Mouse (Mus musculus): Measurements from ENCODE around the gene Akap13.

Akap13 gene

DNA sequence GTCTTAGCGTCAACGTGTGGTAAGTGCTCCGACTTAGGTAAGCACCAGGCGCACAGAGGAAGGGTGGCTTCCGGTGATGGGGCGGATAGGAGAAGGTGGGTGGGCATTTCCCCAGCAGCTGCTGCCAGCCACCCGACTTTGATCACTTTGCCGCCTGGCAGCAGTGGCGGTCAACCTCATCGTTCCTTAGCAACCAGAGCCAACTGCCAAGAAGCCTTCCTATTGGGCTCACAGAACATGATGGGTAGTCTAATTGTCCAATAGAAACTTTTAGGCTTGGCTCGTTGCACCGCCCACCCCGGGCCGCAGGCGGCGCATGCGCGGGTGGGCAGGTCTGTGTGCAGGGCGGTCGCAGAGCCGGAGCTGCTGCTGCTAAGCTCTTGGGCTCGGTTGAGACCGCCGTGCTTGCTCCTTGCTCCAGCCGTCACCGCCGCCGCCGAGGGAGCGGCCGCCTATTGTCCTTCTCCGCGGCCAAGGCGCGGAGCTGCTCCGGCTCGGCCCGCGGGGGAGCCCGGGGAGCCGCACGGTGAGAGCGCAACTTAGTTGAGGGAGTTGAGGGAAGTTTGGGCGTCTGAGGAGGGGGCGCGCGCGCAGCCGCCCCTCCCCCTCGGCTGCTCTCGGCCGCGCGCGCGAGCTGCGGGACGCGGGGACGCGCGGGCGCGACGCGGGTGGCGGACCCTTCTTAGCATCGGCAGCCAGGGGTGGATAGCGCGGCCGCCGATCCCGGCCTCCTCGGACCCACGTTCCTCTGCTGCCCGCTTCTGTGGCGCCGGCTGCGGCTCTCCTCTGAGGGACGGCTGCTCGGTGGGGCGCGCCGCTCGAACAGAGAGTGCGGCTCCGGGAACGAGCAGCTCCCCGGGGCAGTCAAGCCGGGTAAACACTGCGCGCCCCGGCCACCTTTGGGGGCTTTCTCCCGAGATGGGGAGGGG is at the start of gene Akap13:
Gene Akap13 (plus strand): TSS at position 312 of the 929 bp plus-strand sequence.
- peak; percentile 83 for DNase-seq (ENCODE audit: low spot score)

DNA sequence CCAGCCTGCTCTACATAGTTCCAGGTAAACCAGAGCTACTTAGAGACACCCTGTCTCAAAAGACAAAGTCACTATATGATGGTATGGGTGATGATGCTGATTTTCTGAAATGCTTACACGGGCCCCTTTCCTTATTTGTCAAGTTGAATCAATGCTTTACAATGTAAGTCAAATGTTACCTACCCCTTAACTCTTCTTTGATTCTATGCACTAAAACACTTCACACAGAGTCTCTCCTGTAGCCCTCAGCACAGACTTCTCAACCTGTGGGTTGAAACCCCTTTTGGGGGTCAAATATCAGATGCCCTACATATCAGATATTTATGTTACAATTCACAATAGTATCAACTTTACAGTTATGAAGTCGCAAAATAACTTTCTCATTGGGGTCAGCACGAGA is 44.7 kb upstream of the Akap13 start:
- no peak for DNase-seq (ENCODE audit: low spot score)

DNA sequence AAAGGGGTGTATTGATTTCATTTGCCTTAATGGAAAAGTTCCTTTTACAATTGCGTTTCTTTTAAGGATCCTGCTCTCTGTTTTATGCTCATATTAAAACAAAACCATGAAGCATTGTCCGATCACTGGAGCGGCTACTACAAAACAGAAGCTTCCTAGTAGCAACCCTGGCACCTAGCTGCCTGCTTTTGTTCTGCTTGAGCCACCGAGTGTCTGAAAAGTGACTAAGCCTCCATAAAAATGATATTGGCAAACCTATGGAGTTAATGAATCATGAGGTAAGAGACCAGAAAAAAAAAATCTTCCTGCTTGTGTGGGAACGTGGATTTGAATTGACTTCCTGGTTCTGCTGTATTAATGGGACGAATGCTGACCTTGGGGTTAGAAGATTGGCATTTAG is 44.1 kb upstream of the Akap13 start:
- DNase-seq (ENCODE audit: low spot score) = no peak

DNA sequence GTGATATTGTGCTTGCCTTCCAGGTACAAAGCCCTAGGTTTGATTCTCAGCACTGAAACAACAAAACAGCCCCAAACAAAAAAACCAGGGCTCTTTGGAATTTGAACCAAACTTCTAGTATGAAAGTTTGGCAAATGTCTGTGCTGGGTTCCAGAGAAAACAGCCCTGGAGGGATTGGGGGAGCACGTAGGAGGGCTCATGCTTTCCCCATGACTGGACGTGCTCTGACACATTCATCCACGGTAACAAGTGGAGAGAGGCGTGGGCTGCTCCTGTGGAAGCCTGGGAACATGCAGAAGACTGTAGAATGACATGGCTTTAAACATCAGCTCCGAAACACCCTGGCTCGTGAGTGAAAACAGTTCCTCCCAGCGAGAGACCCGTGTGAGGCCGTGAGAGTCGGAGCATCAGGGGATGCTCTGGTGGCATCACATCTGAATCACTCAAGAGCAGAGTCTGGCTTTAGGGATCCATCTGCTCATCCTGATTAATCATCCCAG is 43.3 kb upstream of the Akap13 start:
- DNase-seq (ENCODE audit: low spot score) = no peak

DNA sequence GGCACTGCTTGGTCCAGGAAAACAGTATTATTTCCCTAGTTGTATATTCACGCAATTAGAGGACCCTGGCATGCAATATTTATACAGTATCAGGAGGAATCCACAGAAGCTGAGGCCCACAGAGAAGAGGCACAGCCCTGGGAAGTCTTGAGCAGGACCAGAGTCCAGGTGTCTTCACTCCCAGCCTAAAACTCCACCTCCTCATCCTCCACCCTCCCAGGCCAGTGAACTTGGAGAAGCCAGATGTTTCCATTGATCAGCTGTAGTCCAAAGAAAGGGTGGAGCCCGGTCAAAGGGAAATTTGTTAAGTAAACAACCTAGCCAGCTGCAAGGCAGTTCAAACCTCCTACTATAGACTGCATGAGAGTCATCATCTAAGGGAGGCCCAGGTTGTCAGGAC is 42.8 kb upstream of the Akap13 start:
- DNase-seq (ENCODE audit: low spot score) = no peak

DNA sequence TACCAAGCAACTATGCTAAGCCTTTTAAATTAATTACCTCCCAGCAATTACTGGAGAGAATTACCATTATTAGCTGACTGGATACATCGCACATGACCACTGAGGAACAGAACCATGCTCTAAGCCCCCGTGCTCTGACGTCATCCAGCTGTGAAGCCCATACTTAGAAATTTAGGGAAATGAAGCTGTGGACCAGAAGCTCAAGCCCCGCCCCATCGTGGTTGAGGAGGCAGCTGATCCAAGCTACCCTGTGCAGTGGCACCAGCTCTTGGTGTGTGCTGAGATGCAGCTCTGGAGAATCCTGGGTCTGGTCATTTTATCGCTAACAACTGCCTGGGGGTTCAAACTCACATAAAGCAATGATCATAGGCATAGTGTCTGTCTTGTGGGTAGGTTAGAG is 41.4 kb upstream of the Akap13 start:
- no peak for DNase-seq (ENCODE audit: low spot score)

DNA sequence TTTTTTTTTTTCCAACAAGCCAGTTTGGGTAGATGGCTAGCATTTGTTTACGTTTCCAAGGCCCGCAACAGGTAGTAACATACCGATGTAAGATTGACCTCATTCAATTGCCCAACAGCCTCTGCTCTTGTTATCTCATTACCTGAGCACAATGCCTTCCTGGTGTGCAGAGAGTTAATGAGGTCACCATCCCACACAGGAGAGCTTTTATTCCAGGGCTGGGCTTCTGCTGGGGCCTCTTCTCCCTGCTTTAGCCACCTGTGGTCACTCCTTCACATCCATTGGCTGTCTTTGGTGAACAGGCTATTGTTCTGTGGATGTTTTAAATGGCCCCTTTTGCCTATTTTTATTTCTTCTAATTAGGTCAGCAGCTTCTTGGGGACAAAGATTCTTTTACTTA is 41.0 kb upstream of the Akap13 start:
- DNase-seq (ENCODE audit: low spot score) = no peak

DNA sequence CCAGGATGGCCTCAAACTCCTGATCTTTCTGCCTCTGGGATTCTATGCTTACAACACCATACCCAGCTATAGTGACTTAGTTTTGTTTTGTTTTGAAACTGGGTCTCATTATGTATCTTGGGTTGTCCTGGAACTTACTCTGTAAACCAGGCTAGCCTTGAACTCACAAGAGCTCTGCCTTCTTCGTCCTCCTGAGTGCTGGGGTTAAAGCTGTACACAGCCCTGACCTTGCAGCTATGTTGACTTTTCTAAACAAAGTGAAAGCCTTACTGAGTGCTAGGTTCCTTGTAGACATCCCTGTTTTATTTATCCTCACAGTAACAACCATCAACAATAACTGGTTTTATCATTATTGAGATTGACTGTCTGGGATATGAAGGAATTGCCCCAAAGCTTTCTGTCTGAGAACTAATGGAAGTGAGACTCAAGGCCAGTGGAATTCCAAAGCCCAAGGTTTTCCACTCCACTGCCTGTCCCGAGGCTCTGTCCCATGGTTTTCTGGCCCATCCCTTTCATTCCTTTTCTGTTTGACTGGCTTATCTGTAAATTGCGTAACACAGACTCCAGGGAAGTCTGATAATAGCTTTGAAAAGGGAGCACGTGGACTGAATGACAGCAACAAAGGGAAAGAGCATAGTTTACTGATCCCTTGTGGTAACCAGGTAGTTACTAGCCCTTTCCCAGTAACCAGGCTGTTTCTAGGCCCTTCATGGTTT is 40.0 kb upstream of the Akap13 start:
- DNase-seq (ENCODE audit: low spot score) = no peak

DNA sequence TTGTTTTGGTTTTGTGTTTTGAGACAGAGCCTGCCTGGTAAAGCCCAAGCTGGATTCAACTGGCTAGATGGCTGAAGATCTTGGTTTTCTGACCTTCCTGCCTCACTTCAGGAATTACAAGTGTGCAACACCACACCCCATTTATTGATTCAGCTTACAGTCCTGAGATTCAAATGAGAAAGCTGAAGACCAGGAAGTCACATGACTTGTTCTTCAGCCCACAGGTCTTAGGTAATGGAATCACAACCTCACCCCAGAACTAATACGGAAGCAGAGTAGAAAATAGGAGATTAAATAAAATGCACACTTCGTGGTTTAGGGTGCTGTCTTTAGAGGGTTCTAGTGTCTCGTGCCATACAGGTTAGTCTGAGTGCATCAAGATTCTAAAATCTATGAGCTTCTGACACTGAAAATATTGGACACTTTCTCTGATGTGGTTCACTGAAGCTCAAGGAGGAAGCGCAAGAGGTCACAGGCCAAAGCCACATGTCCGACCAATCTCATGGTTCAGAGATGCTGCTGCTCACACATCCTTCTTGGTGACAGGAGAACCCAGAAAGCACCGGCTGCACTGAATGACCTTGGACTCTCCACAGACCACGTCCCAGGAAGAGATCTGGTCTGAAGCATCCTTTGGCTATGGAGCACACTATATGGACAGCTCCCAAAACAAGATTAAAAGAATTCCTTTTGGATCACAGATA is 39.3 kb upstream of the Akap13 start:
- no peak for DNase-seq (ENCODE audit: low spot score)

DNA sequence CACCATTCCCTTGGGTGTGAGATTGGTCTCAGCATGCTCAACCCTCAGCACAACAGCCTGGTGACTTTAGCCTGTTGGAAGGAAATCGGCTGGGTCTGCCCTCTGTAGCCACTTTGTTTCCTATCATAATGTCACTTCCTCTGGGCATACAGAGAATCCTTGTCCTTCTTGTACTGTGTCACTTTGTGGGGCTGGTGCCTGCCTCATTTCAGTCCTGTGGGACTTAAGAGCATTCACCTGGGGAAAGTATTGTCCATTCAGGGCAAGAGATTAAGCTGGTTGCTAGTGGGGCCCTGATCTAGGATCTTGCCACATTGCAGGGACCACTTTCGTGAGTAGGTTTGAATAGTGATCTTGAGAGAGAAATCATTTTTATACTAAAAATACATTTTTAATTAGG is 34.4 kb upstream of the Akap13 start:
- no peak for DNase-seq (ENCODE audit: low spot score)

DNA sequence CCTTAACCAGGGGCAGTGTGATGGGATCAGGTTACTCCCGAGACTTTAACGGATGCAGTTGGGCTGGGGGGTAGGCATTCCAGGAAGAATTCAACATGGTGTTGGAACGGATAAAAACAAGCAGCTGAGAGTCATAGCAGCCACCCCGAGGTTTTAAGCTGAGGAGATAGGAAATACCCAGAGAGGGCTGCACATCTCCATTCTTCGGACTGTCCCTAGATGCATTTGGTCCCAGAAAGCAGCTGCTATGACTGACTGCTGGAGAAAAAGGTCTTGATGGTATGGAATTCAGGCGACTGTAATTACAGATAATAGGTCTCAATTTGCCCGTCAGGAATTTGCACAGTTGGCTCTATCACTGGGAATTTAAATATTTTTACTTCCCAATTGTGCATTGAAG is 31.2 kb upstream of the Akap13 start:
- DNase-seq (ENCODE audit: low spot score) = no peak

DNA sequence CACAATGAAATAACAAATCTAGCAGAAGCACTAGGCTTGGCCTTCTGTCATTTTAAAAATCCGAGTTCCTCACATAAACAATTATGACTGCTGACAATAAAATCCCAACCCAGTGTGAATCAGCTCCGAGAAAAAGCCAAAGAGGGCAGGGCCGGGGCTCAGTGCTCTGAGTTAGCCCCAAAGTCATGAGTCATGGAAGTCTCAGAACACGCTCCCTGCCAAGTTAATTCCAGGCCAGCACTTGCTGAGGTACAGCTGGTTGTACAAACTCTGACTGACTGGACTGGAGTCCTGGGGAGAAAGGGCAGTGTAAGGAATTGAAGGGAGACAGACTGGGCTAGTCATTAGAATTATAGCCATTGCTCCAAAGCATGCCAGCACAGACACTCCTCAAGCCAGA is 28.0 kb upstream of the Akap13 start:
- DNase-seq (ENCODE audit: low spot score) = peak; percentile 32

DNA sequence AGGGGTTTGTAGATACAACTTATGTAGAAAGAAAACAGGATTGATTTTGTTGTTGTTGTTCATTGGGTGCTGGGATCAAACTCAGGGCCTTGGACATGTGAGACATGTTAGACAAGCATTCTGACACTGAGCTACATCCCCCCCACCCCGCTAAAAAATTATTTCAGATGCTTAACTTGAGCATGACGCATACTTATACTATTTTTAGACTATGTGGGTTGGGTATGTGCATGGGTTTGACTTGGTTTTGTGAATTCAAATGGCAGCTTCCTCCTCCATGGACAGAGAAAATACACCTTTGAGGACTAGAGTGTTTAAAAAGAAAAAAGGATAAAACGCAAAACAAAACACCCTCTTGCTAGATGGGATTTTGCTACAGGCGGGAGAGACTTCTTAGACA is 26.4 kb upstream of the Akap13 start:
- no peak for DNase-seq (ENCODE audit: low spot score)

DNA sequence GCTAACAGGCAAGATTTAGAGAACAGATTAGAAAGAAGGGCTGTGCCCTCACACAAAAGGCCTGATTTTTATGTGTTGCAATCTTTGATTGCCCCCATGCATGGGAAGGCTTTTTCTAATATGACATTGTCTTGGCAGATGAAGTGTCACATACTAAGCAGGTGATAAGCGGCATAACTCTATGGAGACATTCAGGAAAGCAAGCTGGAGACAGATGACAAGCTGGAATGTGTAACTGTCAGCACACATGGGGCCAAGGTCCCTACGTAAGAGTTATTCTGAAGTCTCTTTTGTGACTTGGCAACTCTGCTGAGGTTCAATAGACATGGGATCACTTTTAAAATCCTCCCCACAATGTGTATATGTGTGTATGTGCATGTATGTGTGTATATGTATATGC is 24.8 kb upstream of the Akap13 start:
- DNase-seq (ENCODE audit: low spot score) = no peak

DNA sequence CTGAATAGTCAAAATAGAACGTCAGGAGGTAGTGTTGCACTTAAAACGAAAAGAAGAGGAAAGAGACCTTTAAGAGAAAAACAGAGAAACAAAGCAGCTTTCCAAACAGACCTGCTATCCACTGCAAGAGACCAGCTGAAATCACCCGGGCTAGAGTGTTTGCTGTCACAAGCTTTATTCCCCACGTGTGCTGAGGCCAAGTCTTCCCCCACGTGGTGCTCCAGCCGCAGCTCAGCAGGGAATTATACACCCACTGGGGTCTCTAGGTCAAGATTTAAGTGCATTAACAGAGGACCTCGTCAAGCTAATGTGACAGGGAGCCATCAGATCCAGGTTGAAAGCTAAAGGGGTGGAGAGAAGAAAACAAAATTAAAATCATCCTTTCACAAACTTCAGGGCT is 24.3 kb upstream of the Akap13 start:
- no peak for DNase-seq (ENCODE audit: low spot score)

DNA sequence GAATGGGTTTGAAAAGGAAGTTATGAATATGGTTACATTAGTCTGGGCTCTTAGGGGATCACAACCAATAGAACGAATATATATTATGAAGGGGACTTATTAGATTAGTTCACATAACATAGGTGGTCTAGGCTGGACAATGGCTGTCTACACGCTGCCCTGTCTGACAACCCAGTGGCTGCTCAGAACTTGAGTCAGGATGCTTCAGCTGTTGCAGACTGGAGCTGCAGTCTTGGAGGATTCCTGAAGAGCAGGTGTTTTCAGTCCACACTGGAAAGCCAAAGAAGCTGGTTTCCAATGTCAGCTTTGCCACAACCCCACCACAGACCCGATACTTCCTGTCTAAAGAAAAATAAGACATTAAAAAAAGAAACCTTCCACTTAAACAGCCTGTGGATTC is 23.3 kb upstream of the Akap13 start:
- DNase-seq (ENCODE audit: low spot score) = no peak

DNA sequence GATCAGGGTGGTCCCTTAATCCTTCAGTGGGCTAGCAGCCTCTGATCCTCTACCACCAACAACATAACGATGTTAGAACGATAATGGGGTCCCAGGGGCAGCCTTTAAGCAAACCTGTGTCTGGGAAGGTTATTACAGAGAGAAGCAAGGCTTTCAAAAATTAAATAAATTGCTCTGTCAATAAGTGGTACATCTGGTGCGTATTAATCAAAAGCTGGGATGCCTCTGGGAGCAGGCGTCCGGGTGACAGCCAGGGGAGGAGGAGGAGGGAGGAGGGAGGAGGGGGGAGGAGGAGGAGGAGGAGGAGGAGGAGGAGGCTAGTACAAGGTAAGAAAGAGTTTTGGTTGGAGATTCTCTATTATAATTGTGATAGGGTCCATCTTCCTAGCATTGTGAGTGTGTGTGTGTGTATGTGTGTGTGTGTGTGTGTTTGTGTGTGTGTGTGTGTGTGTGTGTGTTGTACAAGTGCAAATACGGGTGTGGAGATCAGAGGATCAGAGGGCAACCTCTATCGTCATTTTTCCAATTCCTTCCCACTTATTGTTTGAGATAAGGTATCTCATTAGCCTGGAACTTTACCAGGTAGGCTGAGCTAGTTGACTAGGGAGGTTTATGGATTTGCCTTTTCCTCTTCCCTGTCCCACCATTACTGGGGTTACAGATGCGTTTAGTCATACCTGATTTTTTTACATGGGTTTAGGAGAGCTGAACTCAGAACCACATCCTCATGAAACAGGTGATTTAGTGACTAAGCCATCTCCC is 18.7 kb upstream of the Akap13 start:
- no peak for DNase-seq (ENCODE audit: low spot score)

DNA sequence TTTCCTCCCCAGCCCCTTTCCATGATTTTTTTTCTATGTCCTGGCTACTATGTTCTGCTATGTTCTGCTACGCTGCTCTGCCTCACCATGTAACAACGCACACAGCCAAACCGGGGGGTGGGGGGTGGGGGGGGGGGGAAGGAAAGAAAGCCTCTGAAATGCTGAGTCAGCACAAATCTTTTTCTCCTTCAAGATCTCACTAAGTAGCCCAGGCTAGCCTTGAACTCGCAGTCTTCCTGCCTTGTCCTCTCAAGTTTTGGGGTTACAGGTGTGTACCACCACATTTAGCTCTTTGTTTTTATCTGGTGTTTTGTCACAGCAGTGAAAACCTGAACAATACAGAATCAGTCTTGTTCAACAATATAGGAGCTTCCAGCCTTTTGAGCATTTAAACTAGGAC is 15.8 kb upstream of the Akap13 start:
- DNase-seq (ENCODE audit: low spot score) = no peak

DNA sequence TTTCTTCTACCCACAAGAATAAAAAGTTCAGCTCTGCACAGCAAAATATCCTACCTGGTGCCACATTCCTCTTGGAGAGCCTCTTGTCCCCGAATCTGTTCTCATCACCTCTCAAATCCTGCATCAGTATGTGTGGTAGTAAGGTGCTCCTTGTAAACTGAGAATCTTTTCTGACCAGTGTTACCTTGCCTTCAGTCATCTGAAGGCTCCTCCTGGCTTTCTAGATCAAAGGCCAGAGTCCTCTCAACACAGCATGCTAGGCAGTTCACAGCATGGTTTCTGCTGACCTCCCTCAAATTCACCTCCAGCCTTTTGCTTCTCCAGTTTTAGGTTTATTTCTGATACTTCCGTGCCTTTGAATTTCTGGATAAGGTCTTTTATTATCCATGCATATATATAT is 15.1 kb upstream of the Akap13 start:
- DNase-seq (ENCODE audit: low spot score) = no peak

DNA sequence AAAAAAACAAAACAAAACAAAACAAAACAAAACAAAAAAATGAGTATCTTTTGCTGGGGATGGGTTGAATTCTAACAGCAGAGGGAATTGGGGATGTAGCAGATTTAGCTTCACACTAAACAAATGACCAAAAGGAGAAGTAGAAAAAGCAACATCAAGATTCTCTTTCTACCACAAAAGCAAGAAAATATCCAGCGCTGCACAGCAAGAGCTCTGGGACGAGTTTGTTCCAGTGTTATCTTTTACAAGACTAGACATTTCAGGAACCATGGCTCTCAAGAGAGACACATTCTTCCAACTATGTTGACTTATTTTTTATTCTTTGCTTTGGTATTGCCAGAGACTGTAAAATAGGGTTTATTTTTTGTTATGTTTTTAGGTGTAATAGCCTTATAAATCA is 13.4 kb upstream of the Akap13 start:
- DNase-seq (ENCODE audit: low spot score) = no peak

DNA sequence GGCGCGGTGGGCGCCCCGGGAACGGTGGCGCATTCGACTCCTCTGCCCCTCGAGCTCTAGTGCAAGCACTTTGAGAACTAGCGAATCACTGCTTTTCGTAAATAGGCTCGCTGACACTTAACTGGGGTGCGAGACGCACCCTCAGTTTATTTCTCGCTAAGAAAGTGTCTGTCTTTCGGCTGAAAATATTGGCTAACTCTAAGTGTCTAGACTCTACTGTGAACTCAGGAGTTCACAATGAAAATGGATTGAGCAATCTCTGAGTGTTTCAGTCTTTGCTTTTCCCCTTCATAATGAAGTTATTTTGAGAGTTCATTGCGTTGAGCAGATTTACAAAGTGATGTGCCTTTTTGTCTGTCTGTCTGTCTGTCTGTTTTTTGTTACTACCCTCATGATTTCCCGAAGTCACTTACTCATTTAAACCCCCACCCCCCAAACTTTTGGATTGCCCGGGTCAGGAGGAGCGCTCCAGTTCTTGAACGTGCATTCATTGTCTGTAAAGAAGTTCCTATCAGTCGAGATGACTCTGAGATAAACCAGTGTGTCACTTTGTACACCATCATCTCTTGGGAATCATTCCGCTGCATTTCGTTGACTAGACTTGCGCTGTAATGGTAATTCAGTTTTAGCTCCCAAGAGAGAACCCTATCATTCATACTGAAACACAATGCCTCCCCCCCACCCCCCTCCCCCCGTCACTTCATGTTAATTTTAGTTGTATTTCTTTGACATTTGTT is 986 bp downstream of the Akap13 start:
- no peak for DNase-seq (ENCODE audit: low spot score)
